Mouse (Mus musculus): ENCODE results near the gene H2-M5.
A peak's percentile ranks its signal among the peaks of the same experiment; 100 is the strongest.
"Not testable (repeated sequence)": the region's sequence is repeated elsewhere in the genome, so short reads cannot be mapped to it uniquely, and the experiment has no call there.

Gene H2-M5

GRCm38 (mm10) chr17:36989437-36989836, at the start of gene H2-M5:
Gene H2-M5, minus strand, starts transcription at chr17:36989537.
- DNase-seq (ENCODE audit: low spot score in 2 of 2): no peak

- DNase-seq (ENCODE audit: low spot score in 2 of 2): no peak
Observed at GRCm38 (mm10) chr17:37029162-37029561, 39.8 kb upstream of the H2-M5 start.

- peak; percentile 80 to 82 for DNase-seq (ENCODE audit: low spot score in 2 of 2)
Observed at GRCm38 (mm10) chr17:37028683-37029120, 39.4 kb upstream of the H2-M5 start.

- DNase-seq (ENCODE audit: low spot score in 2 of 2): no peak
Observed at GRCm38 (mm10) chr17:37028212-37028611, 38.9 kb upstream of the H2-M5 start.

- no peak for DNase-seq (ENCODE audit: low spot score in 2 of 2)
Observed at GRCm38 (mm10) chr17:37027486-37027885, 38.1 kb upstream of the H2-M5 start.

GRCm38 (mm10) chr17:37026425-37026824, 37.1 kb upstream of the H2-M5 start:
- no peak for DNase-seq (ENCODE audit: low spot score in 2 of 2)

GRCm38 (mm10) chr17:37022628-37023576, 33.6 kb upstream of the H2-M5 start, which contains the start of gene Mog:
Gene Mog, minus strand, starts transcription at chr17:37023398.
- DNase-seq (ENCODE audit: low spot score in 2 of 2): no peak

GRCm38 (mm10) chr17:37019242-37019641, 29.9 kb upstream of the H2-M5 start:
- not testable (repeated sequence) for DNase-seq (ENCODE audit: low spot score in 2 of 2)

- DNase-seq (ENCODE audit: low spot score in 2 of 2): no peak
Observed at GRCm38 (mm10) chr17:37018328-37018727, 29.0 kb upstream of the H2-M5 start.

- no peak for DNase-seq (ENCODE audit: low spot score in 2 of 2)
Observed at GRCm38 (mm10) chr17:37016333-37016732, 27.0 kb upstream of the H2-M5 start.

GRCm38 (mm10) chr17:37012141-37012540, 22.8 kb upstream of the H2-M5 start:
- DNase-seq (ENCODE audit: low spot score in 2 of 2): no peak

GRCm38 (mm10) chr17:37011719-37012118, 22.4 kb upstream of the H2-M5 start:
- DNase-seq (ENCODE audit: low spot score in 2 of 2): no peak

GRCm38 (mm10) chr17:37009460-37010042, 20.2 kb upstream of the H2-M5 start:
- DNase-seq (ENCODE audit: low spot score in 2 of 2): peak in 1 of 2 experiments; percentile 3

GRCm38 (mm10) chr17:37008161-37008560, 18.8 kb upstream of the H2-M5 start:
- DNase-seq (ENCODE audit: low spot score in 2 of 2): no peak

GRCm38 (mm10) chr17:37003366-37003765, 14.0 kb upstream of the H2-M5 start:
- DNase-seq (ENCODE audit: low spot score in 2 of 2): no peak

- peak in 1 of 2 experiments; percentile 1 for DNase-seq (ENCODE audit: low spot score in 2 of 2)
Observed at GRCm38 (mm10) chr17:37002364-37003330, 13.3 kb upstream of the H2-M5 start.

- no peak for DNase-seq (ENCODE audit: low spot score in 2 of 2)
Observed at GRCm38 (mm10) chr17:37000863-37001262, 11.5 kb upstream of the H2-M5 start, which contains the start of gene Zfp57. Gene Zfp57, plus strand, starts transcription at chr17:37001163.

GRCm38 (mm10) chr17:36998477-36998876, 9.1 kb upstream of the H2-M5 start:
- DNase-seq (ENCODE audit: low spot score in 2 of 2): no peak

GRCm38 (mm10) chr17:36997033-36997735, 7.8 kb upstream of the H2-M5 start:
- peak; percentile 16 to 50 for DNase-seq (ENCODE audit: low spot score in 2 of 2)

GRCm38 (mm10) chr17:36995448-36995847, 6.1 kb upstream of the H2-M5 start:
- no peak for DNase-seq (ENCODE audit: low spot score in 2 of 2)

GRCm38 (mm10) chr17:36994528-36994927, 5.2 kb upstream of the H2-M5 start:
- DNase-seq (ENCODE audit: low spot score in 2 of 2): no peak
